Mouse (Mus musculus) CH12.LX (cell line): Measurements from ENCODE around the gene Cyp26a1. TPM values are rescaled to one million over a fixed set of nuclear protein-coding genes. Genes with fewer than 3 reads are reported as not detected.

ENCODE experiments used
- DNase-seq: peaks from one replicate; pipeline ENCODE4 v3.0.0-alpha.2; 2013; ENCODE audit errors: extremely low read depth
- H3K27ac ChIP-seq: 2 replicates; pipeline ENCODE4 v1.5.1; 2012; ENCODE audit warnings: low read depth, mild to moderate bottlenecking, control low read depth, moderate library complexity; ENCODE audit not compliant: insufficient read depth
- H3K27me3 ChIP-seq: replicated peaks from 2 replicates; pipeline ENCODE3; 2012; ENCODE audit warnings: inconsistent platforms
- H3K36me3 ChIP-seq, 2 experiments: replicated peaks in 1 of 2; 2 replicates each; pipeline versions ENCODE3 to v1.6.1; 2012; ENCODE audit warnings: inconsistent platforms in 1 of 2, low read length in 1 of 2, mild to moderate bottlenecking in 1 of 2, mixed read lengths in 1 of 2, moderate library complexity in 1 of 2; ENCODE audit not compliant: control insufficient read depth in 1 of 2, insufficient read depth in 1 of 2
- H3K4me1 ChIP-seq, 2 experiments: 2 replicates each; pipeline ENCODE4 v1.6.1; 2012; ENCODE audit warnings: inconsistent platforms in 1 of 2, moderate library complexity in 1 of 2; ENCODE audit not compliant: insufficient read depth in 2 of 2, control insufficient read depth in 1 of 2
- H3K4me2 ChIP-seq: 2 replicates; pipeline ENCODE4 v1.6.1; 2012; ENCODE audit warnings: low read depth, mild to moderate bottlenecking, control low read depth; ENCODE audit not compliant: poor library complexity, insufficient read depth, severe bottlenecking
- H3K4me3 ChIP-seq, 3 experiments: fragments of 150-350 bp in 1 of 3; sonication (generic) in 1 of 3; replicated peaks in 1 of 3; 2 replicates each; pipeline versions ENCODE3 to v1.5.1; 2011 to 2012; ENCODE audit warnings: low read depth in 2 of 3, low read length in 2 of 3, mild to moderate bottlenecking in 2 of 3, moderate library complexity in 2 of 3, control low read depth in 1 of 3, improper control_type of control experiment in 1 of 3, inconsistent platforms in 1 of 3, mixed read lengths in 1 of 3; ENCODE audit not compliant: poor library complexity in 1 of 3
- H3K79me2 ChIP-seq: replicated peaks from 2 replicates; pipeline ENCODE4 v1.6.1; 2012; ENCODE audit warnings: mild to moderate bottlenecking, moderate library complexity; ENCODE audit not compliant: control insufficient read depth, poor library complexity, insufficient read depth, severe bottlenecking; ENCODE audit errors: extremely low read depth
- H3K9ac ChIP-seq: 2 replicates; pipeline ENCODE4 v1.6.1; 2012; ENCODE audit warnings: low read depth, mild to moderate bottlenecking, control low read depth, moderate library complexity; ENCODE audit not compliant: insufficient read depth
- H3K9me3 ChIP-seq: replicated peaks from 2 replicates; pipeline ENCODE3; 2012; ENCODE audit warnings: low read length, inconsistent platforms, mixed read lengths
- EP300 ChIP-seq: IDR thresholded peaks from 2 replicates; pipeline ENCODE4 v1.6.1; 2011; ENCODE audit warnings: low read length, improper control_type of control experiment
- GABPA ChIP-seq: IDR thresholded peaks from 2 replicates; pipeline ENCODE4 v1.6.1; 2012; ENCODE audit warnings: low read depth, low read length, improper control_type of control experiment, inconsistent platforms; ENCODE audit not compliant: insufficient replicate concordance
- HCFC1 ChIP-seq: IDR thresholded peaks from 2 replicates; pipeline ENCODE4 v1.6.1; 2012; ENCODE audit warnings: low read depth, mild to moderate bottlenecking, inconsistent platforms, low read length, improper control_type of control experiment
- IRF4 ChIP-seq: IDR thresholded peaks from 2 replicates; pipeline ENCODE4 v1.6.1; 2014; ENCODE audit warnings: low read depth, mild to moderate bottlenecking, inconsistent platforms, low read length, improper control_type of control experiment
- JUND ChIP-seq: conservative IDR thresholded peaks from 2 replicates; pipeline ENCODE4 v1.6.1; 2011; ENCODE audit warnings: low read depth, low read length, improper control_type of control experiment
- KAT2A ChIP-seq: IDR thresholded peaks from 2 replicates; pipeline ENCODE4 v1.6.1; 2012; ENCODE audit warnings: low read length, improper control_type of control experiment, inconsistent platforms; ENCODE audit not compliant: insufficient replicate concordance
- MAFK ChIP-seq: IDR thresholded peaks from 2 replicates; pipeline ENCODE4 v1.6.1; 2011; ENCODE audit warnings: low read length, improper control_type of control experiment; ENCODE audit not compliant: insufficient replicate concordance
- MXI1 ChIP-seq: IDR thresholded peaks from 2 replicates; pipeline ENCODE4 v1.6.1; 2011; ENCODE audit warnings: mild to moderate bottlenecking, low read depth, low read length, improper control_type of control experiment
- NRF1 ChIP-seq: IDR thresholded peaks from 2 replicates; pipeline ENCODE4 v1.6.1; 2014; ENCODE audit warnings: low read depth, mild to moderate bottlenecking, inconsistent platforms, low read length, improper control_type of control experiment, moderate library complexity
- PAX5 ChIP-seq: IDR thresholded peaks from 2 replicates; pipeline ENCODE4 v1.6.1; 2012; ENCODE audit warnings: low read length, inconsistent platforms, mixed read lengths
- POLR2A ChIP-seq: IDR thresholded peaks from 2 replicates; pipeline ENCODE4 v1.6.1; 2011; ENCODE audit warnings: low read depth, mild to moderate bottlenecking, improper control_type of control experiment, low read length
- POLR2AphosphoS2 ChIP-seq: IDR thresholded peaks from 2 replicates; pipeline ENCODE4 v1.6.1; 2011; ENCODE audit warnings: low read depth, low read length, improper control_type of control experiment
- RAD21 ChIP-seq: IDR thresholded peaks from 2 replicates; pipeline ENCODE4 v1.6.1; 2011; ENCODE audit warnings: low read depth, mild to moderate bottlenecking, low read length, improper control_type of control experiment, moderate library complexity
- RCOR1 ChIP-seq: conservative IDR thresholded peaks from 2 replicates; pipeline ENCODE4 v1.6.1; 2012; ENCODE audit warnings: low read depth, mild to moderate bottlenecking, inconsistent platforms, low read length, improper control_type of control experiment
- SIN3A ChIP-seq: IDR thresholded peaks from 2 replicates; pipeline ENCODE4 v1.6.1; 2012; ENCODE audit warnings: low read length, improper control_type of control experiment, inconsistent platforms
- TBP ChIP-seq: conservative IDR thresholded peaks from 2 replicates; pipeline ENCODE4 v1.6.1; 2011; ENCODE audit warnings: low read depth, low read length, improper control_type of control experiment
- TCF12 ChIP-seq: IDR thresholded peaks from 2 replicates; pipeline ENCODE4 v1.6.1; 2014; ENCODE audit warnings: low read depth, mild to moderate bottlenecking, inconsistent platforms, low read length, improper control_type of control experiment
- USF1 ChIP-seq: IDR thresholded peaks from 2 replicates; pipeline ENCODE4 v1.6.1; 2014; ENCODE audit warnings: low read depth, mild to moderate bottlenecking, inconsistent platforms, low read length, improper control_type of control experiment
- USF2 ChIP-seq: conservative IDR thresholded peaks from 2 replicates; pipeline ENCODE4 v1.6.1; 2011; ENCODE audit warnings: low read depth, low read length, improper control_type of control experiment
- ZC3H11A ChIP-seq: IDR thresholded peaks from 2 replicates; pipeline ENCODE4 v1.6.1; 2012; ENCODE audit warnings: low read depth, mild to moderate bottlenecking, inconsistent platforms, low read length, improper control_type of control experiment
- ZKSCAN1 ChIP-seq: IDR thresholded peaks from 2 replicates; pipeline ENCODE4 v1.6.1; 2012; ENCODE audit warnings: low read depth, inconsistent platforms, low read length, improper control_type of control experiment, borderline replicate concordance
- dilution Hi-C: fragments of 300-500 bp; cut with MboI; formaldehyde crosslinking; loops from 2 replicates; pipeline ENCODE4 v1.14.3; 2020; ENCODE audit warnings: low sequenced_read_pairs; ENCODE audit not compliant: extremely low pct_unique_long_range_greater_than_20kb, extremely low pct_ligation_motif_present
- in situ Hi-C: fragments of 300-500 bp; cut with MboI; formaldehyde crosslinking; loops from 3 replicates; pipeline ENCODE4 v1.14.3; 2019; ENCODE audit warnings: low sequenced_read_pairs, low pct_ligation_motif_present, low pct_unique_long_range_greater_than_20kb, mixed read lengths
- polyA plus RNA-seq: library from polyadenylated mRNA; unstranded; fragments of >175 nt; gene quantifications from 2 replicates; pipeline ENCODE4 v1.2.1, GENCODE M21; 2012; ENCODE audit warnings: low read depth; ENCODE audit not compliant: insufficient read length
- total RNA-seq, 2 experiments: library from RNA; depleted of rRNA; stranded (reverse); fragments of 300-350 nt in 1 of 2; fragments of >200 nt in 1 of 2; gene quantifications; 2 replicates each; pipeline ENCODE4 v1.2.3; 2012 to 2014

Cyp26a1 gene
- total and polyA plus RNA-seq, 3 experiments: 0.17 TPM; not detected in 2

GRCm38 (mm10) chr19:37705722-37706121, 8.1 kb downstream of the Cyp26a1 start:
- Histone ChIP-seq H3K4me3 (no peak overlapping the region), H3K27ac (no peak overlapping the region), H3K4me2 (no peak overlapping the region), H3K4me1 (no peaks in the 10 kb centered on the region), H3K9me3 (peaks cover 6% of the 10 kb centered on the region), H3K79me2 (no peaks in the 10 kb centered on the region), H3K9ac (no peak overlapping the region), H3K36me3 (no peaks in the 10 kb centered on the region), H3K27me3 (no peaks in the 10 kb centered on the region)
- in situ Hi-C loops: loop anchor here (25.0 kb wide), 1 partner anchor 132 kb away; no protein-coding TSS in a partner anchor
- no peak for TF ChIP-seq SIN3A
- TF ChIP-seq MXI1: no peak
- no peak for TF ChIP-seq ZKSCAN1
- no peak for TF ChIP-seq MAFK
- TF ChIP-seq NRF1: no peak
- TF ChIP-seq JUND: no peak
- no peak for TF ChIP-seq ZC3H11A
- TF ChIP-seq EP300: no peak
- TF ChIP-seq HCFC1: no peak
- TF ChIP-seq RCOR1: no peak
- no peak for TF ChIP-seq POLR2A
- no peak for TF ChIP-seq IRF4
- no peak for TF ChIP-seq USF1
- TF ChIP-seq PAX5: no peak
- no peak for TF ChIP-seq TBP
- TF ChIP-seq USF2: no peak
- no peak for TF ChIP-seq RAD21
- no peak for TF ChIP-seq GABPA
- DNase-seq: no peak
- dilution Hi-C loops: no loop called here

GRCm38 (mm10) chr19:37714681-37715080, 17.1 kb downstream of the Cyp26a1 start:
- H3K4me1 ChIP-seq: peaks cover 8 to 17% of the 10 kb centered on the region in 2 experiments
- H3K4me2 ChIP-seq: no peak overlapping the region
- H3K27ac ChIP-seq: no peak overlapping the region
- no peak overlapping the region for H3K9ac ChIP-seq
- no peaks in the 10 kb centered on the region for H3K36me3 ChIP-seq
- TF ChIP-seq HCFC1: no peak
- no peak for TF ChIP-seq RCOR1
- TF ChIP-seq TCF12: no peak
- TF ChIP-seq MAFK: no peak
- no peak for TF ChIP-seq POLR2AphosphoS2
- TF ChIP-seq KAT2A: no peak
- H3K79me2 ChIP-seq: no peaks in the 10 kb centered on the region
- H3K4me3 ChIP-seq: no peak overlapping the region
- H3K27me3 ChIP-seq: no peaks in the 10 kb centered on the region
- DNase-seq: no peak
- in situ Hi-C loops: loop anchor here (25.0 kb wide), 1 partner anchor 123 kb away; no protein-coding TSS in a partner anchor
- dilution Hi-C loops: no loop called here
- peaks cover 5% of the 10 kb centered on the region for H3K9me3 ChIP-seq
